Mouse (Mus musculus): ENCODE measurements around the gene Mesd. TPM values are rescaled to one million over a fixed set of nuclear protein-coding genes. Genes with fewer than 3 reads are reported as not detected.
"Not testable (repeated sequence)": the region's sequence is repeated elsewhere in the genome, so short reads cannot be mapped to it uniquely, and the experiment has no call there.

Mesd gene
- total RNA-seq, 2 experiments from 2014 or later, result 44.6 to 54.9 TPM

DNA sequence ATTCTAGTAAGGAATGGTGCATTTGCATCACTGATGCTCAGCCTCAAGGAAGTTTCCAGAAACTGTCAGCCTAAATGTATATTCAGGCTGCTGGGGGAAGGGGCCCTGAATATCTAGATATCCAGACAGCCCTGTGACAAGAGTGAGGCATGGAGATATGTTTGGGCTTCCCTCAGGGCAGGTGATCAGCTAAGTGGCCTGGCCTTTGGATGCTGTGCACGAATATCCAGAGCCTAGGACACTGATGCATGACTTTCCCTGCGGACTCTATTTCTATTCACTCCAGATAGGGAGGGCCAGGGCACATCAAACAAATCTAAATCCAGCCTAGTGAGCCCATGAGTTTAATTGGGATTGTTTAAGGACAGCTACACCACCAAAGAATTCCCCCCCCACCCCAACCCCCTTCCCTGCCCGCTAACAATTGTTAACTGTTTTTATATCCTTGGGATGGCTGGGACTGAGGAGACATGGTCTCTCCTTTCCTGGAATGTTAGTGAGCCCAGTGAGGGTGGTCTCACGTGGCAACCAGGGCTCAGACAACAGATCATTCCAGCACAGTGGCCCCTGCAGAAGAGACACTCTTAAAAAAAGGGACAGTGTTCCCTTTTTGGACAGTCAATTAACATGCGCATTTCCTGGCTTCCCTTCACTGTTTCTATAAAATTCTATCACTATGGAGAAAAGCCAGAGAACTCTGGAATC, 14.3 kb upstream of the Mesd start:
- DNase-seq (ENCODE audit: low spot score in 2 of 2), result no peak
- intact Hi-C loops (cut with DNase I), result no loop called here

DNA sequence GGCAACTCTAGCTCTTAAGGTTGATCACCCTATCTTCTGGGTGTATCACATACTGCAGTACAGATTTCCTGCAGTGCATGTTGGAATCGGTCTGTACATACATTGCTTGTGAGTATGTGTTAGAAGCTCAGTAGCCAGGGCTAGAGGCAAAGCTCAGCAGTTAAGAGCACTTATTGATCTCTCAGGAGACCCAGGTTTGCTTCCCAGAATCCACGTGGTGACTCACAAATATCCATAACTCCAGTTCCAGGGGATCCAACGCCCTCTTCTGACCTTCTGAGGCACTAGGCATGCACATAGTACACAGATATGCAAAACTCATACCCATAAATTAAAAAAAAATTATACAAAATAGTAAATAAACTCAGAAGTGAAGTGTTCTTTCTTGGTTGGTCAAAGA, 7.2 kb upstream of the Mesd start:
- no peak for DNase-seq (ENCODE audit: low spot score in 2 of 2)
- intact Hi-C loops (cut with DNase I), result no loop called here

DNA sequence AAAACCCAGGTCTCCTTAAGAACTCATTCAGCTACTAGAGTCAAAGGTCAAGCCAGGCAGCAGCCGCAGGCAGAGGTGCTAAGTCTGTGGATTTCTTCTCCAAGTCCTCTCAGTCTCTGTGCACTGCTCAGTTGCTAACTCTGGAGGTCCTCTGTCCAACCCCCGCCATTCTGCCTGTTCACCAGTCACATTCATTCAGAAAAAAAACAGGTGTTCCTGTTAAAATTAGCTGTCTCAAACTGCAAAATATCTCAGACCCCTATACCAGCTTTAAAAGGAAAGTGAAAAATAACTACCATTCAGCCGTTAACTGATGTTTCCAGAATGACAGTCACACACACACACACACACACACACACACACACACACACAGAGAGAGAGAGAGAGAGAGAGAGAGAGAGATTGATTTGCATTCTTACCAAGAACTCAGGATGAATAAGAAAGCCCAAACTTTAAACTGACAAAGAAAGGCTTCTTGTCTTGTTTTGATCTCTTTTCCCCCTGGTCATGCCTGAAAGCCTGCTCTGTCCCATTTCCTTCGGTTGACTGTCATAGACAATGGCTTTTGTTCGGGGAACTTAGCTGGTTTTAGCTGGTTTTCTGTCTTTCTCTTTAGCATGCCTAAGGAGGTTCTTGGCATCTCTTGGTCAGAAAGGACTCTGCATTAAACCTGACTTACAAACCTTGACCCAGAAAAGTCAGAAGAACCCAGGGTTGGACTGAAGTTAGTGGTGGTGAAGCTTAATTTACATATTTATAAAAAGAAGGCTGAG, 5.4 kb upstream of the Mesd start:
- intact Hi-C loops (cut with DNase I), result no loop called here

DNA sequence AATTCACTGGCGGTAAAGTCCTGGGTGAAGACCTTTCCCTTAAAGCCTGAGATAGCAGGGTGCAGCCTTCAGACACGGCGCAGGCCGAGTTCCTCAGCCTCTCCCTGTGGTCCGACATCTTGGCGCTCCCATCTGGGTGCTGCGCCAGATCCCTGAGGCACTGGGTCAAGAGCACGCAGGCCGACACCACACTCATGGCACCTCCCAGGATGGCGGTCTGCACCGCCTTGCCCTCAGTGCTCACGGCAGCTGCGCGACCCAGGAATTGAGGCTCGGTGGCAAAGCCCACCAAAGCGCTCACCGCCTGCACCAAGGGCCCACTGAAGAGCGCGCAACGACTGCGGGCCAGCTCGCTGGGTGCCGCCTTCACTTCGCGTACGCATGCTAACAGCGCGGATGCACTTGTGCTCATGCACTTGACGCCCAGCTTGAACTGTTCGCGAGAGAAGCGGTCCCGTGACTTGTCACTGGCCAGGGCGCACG, 2.1 kb upstream of the Mesd start:
- no peak for DNase-seq (ENCODE audit: low spot score in 2 of 2)
- intact Hi-C loops (cut with DNase I), result loop anchor here (5.0 to 10.0 kb wide), 2 partner anchors 70 to 317 kb away; no protein-coding TSS in a partner anchor

More for the DNA sequence above, 5.4 kb upstream of the Mesd start:
- peak; percentile 30 to 52 for DNase-seq (ENCODE audit: low spot score in 2 of 2)

DNA sequence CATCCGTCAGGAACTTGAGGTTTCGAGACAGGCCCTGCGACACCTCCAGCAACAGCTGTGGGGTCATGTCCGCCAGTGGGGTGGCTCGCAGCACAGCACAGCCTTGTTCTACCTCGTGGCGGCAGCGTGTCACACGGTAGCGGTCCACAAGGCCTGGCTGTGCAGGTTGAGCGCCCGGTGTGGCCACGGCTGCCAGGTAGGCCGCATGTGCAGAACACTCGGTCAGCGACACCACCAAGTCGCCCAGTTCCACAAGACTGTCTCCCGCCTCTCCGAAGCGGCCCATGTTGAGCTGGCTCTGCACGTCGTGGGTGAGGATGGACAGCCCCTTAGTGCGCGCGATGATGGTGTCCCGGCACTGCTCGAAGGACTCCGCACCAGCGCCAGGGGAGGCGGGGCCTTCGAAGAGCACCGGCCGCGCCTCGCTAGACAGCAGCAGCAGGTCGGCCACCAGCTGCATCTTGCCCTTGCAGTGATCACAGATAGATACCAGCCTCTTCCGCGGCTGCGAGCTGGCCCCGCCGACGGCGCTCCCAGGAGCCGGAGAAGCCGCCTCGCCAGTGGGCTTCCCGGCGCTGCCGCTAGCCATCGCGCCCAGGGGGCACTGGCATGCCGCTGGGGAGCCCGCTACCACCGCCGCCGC, 1.5 kb upstream of the Mesd start:
- peak; percentile 24 to 34 for DNase-seq (ENCODE audit: low spot score in 2 of 2)
- intact Hi-C loops (cut with DNase I), result loop anchor here (5.0 to 10.0 kb wide), 2 partner anchors 70 to 318 kb away; no protein-coding TSS in a partner anchor

DNA sequence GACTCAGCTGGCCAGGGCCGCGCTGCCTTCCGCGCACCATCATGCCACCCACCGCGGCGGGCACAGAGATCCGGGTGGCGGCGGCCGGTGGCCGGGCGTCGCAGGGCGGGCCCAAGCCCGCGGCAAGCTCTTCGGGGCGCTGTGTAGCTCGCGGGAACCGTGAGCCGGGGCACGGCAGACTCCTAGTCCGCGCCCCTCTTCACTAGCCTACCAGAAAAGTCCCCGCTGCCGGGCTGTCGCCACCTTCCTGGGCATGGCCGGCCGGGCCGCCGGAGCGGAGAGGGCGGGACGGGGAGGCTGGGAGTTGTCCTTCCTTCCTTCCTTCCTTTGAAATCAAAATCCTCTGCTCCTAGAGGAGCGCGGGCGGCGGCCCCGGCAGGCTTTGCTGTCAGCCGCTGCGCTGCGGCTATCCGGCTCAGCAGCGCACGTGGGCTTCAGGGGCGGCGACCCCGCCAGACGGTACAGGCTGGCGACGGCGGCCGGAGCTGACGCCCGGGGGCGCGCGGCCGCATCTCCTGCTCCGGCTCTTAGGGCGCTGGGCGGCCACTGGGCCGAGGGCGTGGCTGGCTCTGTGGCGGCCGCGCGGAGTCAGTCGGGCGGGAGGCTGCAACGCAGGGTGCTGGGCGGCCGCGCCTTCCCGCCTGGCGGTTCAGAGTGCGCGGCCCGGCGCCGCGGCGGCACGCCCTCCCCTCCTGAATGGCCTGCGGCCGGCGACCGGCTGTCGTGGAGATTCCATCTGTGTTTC, 818 bp upstream of the Mesd start:
- intact Hi-C loops (cut with DNase I), result loop anchor here (5.0 to 10.0 kb wide), 2 partner anchors 71 to 319 kb away; no protein-coding TSS in a partner anchor
- peak; percentile 38 to 50 for DNase-seq (ENCODE audit: low spot score in 2 of 2)

DNA sequence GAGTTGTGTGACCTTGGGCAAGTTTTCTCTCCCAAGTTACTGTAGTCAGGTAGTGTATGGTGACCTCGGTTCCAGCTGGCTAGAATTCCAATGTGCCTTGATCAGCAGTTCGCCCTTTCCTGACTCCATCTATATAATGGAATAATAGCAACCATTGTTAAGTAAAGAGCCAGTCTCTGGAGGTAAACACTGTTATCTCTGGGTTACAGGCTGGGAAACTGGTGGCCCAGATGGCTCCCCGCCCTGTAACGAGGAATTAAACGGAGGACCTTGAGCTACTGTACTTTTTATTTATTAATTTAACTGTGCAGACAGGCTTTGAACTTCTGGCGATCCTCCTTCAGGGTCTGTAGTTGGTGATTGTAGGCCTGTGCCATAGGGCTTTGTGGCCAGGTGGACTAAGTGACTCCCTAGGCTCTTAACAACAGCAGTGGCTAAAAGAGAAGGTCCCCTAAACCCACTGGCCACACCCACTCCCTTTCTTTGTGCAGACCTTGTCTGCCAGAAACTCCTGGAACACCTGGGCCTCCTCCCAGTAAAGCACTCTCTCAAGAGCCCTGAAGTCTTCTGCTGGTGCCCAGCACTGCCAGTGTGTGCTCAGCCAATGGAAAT, 761 bp downstream of the Mesd start:
- no peak for DNase-seq (ENCODE audit: low spot score in 2 of 2)
- intact Hi-C loops (cut with DNase I), result loop anchor here (5.0 to 10.0 kb wide), 2 partner anchors 73 to 320 kb away; no protein-coding TSS in a partner anchor

DNA sequence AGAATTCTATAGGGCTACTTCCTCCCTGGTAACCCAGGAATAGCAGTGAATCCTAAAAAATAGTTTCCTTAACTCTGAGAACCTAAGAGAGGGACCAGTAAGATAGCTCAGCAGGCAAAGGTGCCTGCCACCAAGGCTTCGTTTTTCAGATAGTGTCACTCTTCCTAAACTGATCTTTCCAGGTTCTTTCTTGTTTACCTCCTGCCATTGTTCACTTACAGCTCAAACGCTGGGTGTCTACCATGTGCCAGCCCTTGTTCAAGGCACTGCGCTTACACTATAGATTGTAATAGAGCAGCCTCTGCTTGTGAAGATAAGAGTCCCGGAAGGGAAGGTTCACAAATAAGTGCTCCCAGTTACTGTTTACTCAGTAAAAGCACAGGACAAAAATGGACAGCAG, 1.6 kb downstream of the Mesd start:
- no peak for DNase-seq (ENCODE audit: low spot score in 2 of 2)
- intact Hi-C loops (cut with DNase I), result loop anchor here (10.0 kb wide), 1 partner anchor 321 kb away; no protein-coding TSS in a partner anchor

DNA sequence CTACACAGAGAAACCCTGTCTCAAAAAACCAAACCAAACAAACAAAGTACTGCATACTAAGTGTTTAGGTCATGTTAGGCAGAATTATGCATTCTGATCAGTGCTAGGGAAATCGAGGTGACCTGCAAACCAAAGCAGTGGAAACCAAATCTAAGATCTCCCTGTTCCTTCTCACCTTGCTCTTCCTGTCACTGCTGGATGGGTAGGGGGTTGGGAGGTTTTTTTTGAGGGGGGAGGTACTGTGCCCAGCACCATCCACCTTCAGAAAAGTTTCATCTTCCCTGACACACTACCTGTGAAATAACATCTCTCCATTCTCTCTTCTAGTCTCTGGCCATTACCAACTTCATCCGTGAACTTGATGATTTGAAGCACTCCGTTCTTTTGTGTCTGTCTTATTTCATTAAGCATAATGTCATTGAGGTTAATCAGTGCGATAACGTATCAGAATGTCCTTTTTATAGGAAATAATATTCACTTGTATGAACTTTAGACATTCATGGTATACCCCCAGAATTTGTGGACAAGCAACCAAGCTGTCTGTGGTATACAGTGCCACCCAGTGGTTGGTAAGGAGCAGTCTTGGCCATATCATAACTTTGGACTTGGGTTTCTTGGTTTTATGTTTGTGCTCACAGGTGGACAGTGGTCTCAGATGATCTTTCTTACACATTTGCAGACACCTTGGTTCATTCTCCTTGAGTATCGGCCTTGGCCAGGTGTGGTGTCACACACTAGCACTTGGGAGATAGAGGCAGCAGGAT, 2.3 kb downstream of the Mesd start:
- no peak for DNase-seq (ENCODE audit: low spot score in 2 of 2)
- intact Hi-C loops (cut with DNase I), result loop anchor here (10.0 kb wide), 1 partner anchor 322 kb away; no protein-coding TSS in a partner anchor

DNA sequence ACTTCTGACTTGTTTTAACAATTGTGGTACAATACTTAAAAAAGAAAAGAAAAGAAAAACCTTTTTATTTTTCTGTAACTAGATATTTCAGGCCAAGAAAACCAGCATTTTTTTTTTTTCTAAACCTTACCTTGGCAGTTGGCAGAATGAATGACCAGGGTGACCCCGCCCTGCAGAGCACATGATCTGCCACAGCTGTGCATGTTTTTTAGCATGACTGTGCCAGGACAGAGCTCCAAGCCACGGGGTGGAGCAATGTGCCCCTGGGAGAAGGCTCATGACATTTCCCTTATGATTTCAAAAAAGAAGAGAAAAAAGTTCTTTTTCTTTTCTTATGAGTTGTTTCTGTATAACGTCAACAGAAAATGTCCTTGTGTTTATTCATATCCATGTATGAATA, 5.1 kb downstream of the Mesd start:
- intact Hi-C loops (cut with DNase I), result loop anchor here (10.0 kb wide), 1 partner anchor 325 kb away; no protein-coding TSS in a partner anchor
- DNase-seq (ENCODE audit: low spot score in 2 of 2), result no peak

DNA sequence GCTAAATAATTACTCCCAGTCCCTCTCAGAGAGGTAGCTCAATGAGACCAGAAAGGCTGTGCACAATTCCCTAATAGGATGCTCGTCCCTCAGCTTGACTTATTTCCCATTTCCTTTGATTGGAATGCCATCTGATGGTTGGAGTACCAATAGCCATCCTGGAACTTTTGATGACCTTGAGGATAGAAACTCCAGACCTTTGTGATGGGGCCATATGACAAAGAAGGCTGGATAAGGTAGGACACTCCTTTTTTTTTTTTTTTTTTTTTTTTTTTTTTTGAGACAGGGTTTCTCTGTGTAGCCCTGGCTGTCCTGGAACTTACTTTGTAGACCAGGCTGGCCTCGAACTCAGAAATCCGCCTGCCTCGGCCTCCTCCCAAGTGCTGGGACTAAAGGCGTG, 5.7 kb downstream of the Mesd start:
- intact Hi-C loops (cut with DNase I), result loop anchor here (5.0 to 10.0 kb wide), 2 partner anchors 223 to 325 kb away; no protein-coding TSS in a partner anchor
- DNase-seq (ENCODE audit: low spot score in 2 of 2), result not testable (repeated sequence)

DNA sequence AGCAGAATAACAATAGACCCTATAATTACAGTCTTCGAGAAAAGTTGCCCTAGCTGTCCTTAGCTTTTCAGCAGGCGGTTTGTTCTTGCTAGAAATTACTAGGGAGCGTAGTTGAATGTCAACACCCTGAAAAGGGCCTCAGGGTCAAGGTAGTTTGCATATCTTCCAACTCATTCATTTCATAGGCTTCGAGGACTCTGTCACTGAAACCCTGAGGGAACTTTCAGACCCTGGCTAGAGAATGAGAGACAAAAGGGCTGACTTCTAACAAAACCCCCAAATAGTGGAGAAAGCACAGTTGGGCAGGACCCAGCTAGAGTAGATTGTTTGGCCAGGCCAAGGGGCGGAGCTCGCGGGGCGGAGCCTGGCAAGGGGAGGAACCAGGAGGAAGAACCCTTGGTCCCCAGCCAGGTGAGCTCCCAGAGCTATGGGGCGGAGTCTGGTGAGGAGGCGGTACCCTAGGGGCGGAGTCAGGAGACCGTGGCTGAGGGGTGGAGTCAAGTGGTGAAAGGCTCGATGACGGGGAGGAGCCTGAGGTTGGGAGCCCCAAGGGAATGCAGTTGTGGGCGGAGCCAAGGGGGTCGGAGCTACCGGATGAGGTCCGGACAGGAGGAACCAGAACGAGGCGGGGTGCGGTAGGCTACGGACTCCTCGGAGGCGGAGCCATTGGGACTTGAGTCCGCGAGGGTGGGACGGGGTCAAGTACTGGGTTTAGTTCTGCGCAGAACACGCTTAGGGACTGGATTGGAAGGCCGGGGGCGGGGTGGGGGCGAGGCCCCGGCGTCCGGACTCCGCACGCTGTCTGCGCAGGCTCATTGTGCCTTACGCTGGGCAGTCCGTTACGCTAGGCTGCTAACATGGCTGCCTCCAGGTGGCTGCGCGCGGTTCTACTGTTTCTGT, 7.4 kb downstream of the Mesd start:
- intact Hi-C loops (cut with DNase I), result loop anchor here (5.0 kb wide), 1 partner anchor 224 kb away; no protein-coding TSS in a partner anchor
- peak; percentile 95 to 96 for DNase-seq (ENCODE audit: low spot score in 2 of 2)

DNA sequence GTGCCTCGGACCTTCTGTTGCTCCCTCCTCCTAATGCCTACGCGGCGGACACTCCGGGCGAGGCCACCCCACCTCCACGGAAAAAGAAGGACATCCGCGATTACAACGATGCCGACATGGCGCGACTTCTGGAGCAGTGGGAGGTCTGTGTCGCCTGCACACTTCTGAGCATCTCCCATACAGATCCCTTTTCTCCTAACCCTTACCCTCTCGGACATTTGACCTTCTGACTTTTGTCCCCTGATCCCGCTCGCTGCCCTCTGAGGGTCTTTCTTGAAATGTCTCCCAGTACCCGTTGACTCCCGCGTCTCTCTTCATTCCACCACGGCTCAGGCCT, 8.0 kb downstream of the Mesd start:
- no peak for DNase-seq (ENCODE audit: low spot score in 2 of 2)
- intact Hi-C loops (cut with DNase I), result loop anchor here (5.0 kb wide), 1 partner anchor 225 kb away; no protein-coding TSS in a partner anchor

DNA sequence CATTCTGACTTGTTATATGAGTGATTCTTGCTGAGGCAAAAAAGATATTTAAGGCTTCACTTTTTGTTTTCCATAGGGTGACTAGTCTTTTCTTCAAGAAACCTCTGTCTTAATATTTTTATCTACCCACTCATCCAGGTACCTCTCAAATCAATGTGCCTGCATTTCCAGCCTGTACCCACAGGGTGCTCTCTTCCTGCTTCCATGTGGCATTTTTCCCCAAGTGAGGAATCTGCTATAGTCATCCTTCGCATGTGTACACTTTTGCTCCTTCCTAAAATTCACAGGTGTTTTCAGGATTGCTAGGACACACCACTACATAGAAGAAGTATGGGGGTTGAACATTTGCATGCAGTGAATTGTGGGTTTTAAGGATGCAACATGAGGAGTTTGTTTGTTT, 10.1 kb downstream of the Mesd start:
- intact Hi-C loops (cut with DNase I), result loop anchor here (5.0 kb wide), 1 partner anchor 227 kb away; no protein-coding TSS in a partner anchor
- no peak for DNase-seq (ENCODE audit: low spot score in 2 of 2)

DNA sequence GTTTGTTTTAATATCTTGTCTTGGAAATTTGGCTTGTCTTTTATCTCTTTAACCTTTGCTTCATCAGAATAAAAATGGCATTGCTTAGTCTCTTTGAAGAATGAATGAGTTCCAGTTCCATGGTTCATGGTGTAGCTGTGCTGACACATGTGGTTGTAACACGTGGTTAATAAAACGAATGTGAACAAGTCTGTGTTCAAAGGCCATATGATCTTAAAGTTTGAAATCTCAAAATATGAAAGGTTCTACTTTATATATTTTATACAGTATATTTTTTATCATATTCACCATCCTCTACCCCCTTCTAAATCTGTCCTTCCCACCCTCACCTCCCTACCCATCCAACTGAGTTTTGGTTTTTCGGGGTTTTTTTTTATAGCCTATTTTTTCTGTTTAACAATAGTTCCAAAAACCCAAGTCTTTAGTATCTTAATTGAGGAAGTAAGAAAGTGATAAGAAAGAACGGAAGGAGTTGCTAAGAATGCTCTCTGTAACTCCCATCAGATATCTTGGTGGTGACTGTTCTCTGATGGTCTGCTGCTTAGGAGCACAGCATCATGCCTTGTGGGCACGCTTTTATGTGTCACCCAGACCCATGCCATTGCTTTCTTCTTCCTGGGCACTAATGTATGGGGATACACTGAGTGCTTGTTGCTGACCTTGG, 11.9 kb downstream of the Mesd start:
- intact Hi-C loops (cut with DNase I), result no loop called here
- no peak for DNase-seq (ENCODE audit: low spot score in 2 of 2)

DNA sequence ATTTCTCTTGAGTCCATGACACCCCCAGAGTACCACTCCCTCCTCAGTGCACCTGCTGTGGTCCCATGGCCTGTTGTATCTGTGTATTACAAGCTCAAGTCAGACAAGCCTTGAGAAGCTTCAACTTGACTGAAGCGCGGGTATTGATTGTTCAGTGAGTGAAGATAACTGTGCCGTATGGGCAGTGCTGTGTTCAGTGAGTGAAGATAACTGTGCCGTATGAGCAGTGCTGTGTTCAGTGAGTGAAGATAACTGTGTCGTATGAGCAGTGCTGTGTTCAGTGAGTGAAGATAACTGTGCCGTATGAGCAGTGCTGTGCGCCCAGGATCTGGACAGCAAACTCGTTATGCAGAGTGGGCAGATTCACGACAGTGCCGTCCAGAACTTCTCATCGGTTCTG, 14.0 kb downstream of the Mesd start:
- intact Hi-C loops (cut with DNase I), result no loop called here
- DNase-seq (ENCODE audit: low spot score in 2 of 2), result no peak

All from left cerebral cortex, postnatal 14 days (tissue).